In genomic region chr13:46357037-46357436, GRCm38 (mm10) we compare ENCODE assay signal across 19 mouse cellular contexts.
DNase-seq lines count a peak whose midpoint lies in the region; ATAC-seq and TF ChIP-seq lines count a peak whose summit lies in the region.
"Had no signal": no experiment of that assay in that cellular context is flagged by ENCODE, and none has a peak within 500 bp of the region (broad histone marks: within the 10 kb centered on the region; RNA-seq: fewer than 3 reads in every experiment).

No protein-coding gene starts in this region.

- H3K9ac ChIP-seq in heart, embryonic 11.5 days (ENCODE audit: low read depth, low read length) = no peak overlapping the region
- no peak overlapping the region for H3K9ac ChIP-seq in heart, embryonic 12.5 days
- no peak overlapping the region for H3K9ac ChIP-seq in CH12.LX (ENCODE audit: insufficient read depth, low read depth)
- H3K9ac ChIP-seq: embryonic facial prominence, embryonic 15.5 days; hindbrain, embryonic 15.5 days had no signal

- H3K9me3 ChIP-seq in heart, embryonic 11.5 days (replicated peaks; ENCODE audit: control insufficient read depth, low read length) = no peaks in the 10 kb centered on the region
- no peaks in the 10 kb centered on the region for H3K9me3 ChIP-seq in heart, embryonic 12.5 days (replicated peaks)
- H3K9me3 ChIP-seq in CH12.LX (replicated peaks; ENCODE audit: low read length) = no peaks in the 10 kb centered on the region
- H3K9me3 ChIP-seq: embryonic facial prominence, embryonic 15.5 days; forebrain, embryonic 10.5 days; hindbrain, embryonic 15.5 days had no signal

- no peaks in the 10 kb centered on the region for H3K79me2 ChIP-seq in CH12.LX (replicated peaks; ENCODE audit: control insufficient read depth, extremely low read depth, insufficient read depth, poor library complexity, severe bottlenecking)

- peak; percentile 13 for TF ChIP-seq RAD21 in CH12.LX (IDR thresholded peaks at IDR 0.05; ENCODE audit: low read depth, low read length)

- no peak for ATAC-seq in heart, embryonic 11.5 days (replicated peaks; ENCODE audit: insufficient number of reproducible peaks, low FRiP score, low TSS enrichment)
- ATAC-seq in heart, embryonic 12.5 days (ENCODE audit: insufficient number of reproducible peaks, low FRiP score) = no peak
- ATAC-seq: forebrain, embryonic 14.5 days had no signal

- no peak for TF ChIP-seq EP300 in CH12.LX (IDR thresholded peaks at IDR 0.05; ENCODE audit: low read length)

- in situ Hi-C loops in CH12.LX (cut with MboI; ENCODE audit: low pct_ligation_motif_present, low pct_unique_long_range_greater_than_20kb, low sequenced_read_pairs) = no loop called here

- peaks cover 7% of the 10 kb centered on the region; the same call in 1 of the 2 replicates for H3K4me1 ChIP-seq in heart, embryonic 11.5 days (ENCODE audit: control insufficient read depth, insufficient read depth, low read length)
- peaks cover 11% of the 10 kb centered on the region for H3K4me1 ChIP-seq in heart, embryonic 12.5 days (replicated peaks)
- H3K4me1 ChIP-seq in CH12.LX (ENCODE audit: control insufficient read depth in 1 of 2, insufficient read depth in 2 of 2) = peaks cover 0 to 24% of the 10 kb centered on the region in 2 experiments; a peak in 2 of 4 replicates
- H3K4me1 ChIP-seq: embryonic facial prominence, embryonic 15.5 days; hindbrain, embryonic 15.5 days had no signal

- dilution Hi-C loops in CH12.LX (cut with MboI; ENCODE audit: extremely low pct_ligation_motif_present, extremely low pct_unique_long_range_greater_than_20kb, low sequenced_read_pairs) = no loop called here

- peak; percentile 62 for DNase-seq in heart, adult 11 months
- peak; percentile 6 to 7 for DNase-seq in heart, postnatal 36 days
- peak; percentile 25 for DNase-seq in 416B (ENCODE audit: low read depth)
- no peak for DNase-seq in CH12.LX (ENCODE audit: extremely low read depth)
- no peak for DNase-seq in frontal cortex, postnatal 36 days (ENCODE audit: low spot score in 2 of 2)
- DNase-seq: adrenal gland, postnatal 14 days; B cell, adult 2 months; cerebellum, adult 11-12 months; embryo, embryonic 11 days; gastrocnemius, postnatal 25 days; kidney, adult 18-20 months; kidney, postnatal 10 days had no signal

- no peak overlapping the region for H3K4me2 ChIP-seq in heart, embryonic 11.5 days
- no peak overlapping the region for H3K4me2 ChIP-seq in heart, embryonic 12.5 days
- no peak overlapping the region for H3K4me2 ChIP-seq in CH12.LX (ENCODE audit: insufficient read depth, low read depth, poor library complexity, severe bottlenecking)
- H3K4me2 ChIP-seq: embryonic facial prominence, embryonic 15.5 days; hindbrain, embryonic 15.5 days had no signal

- WGBS in heart, embryonic 11.5 days (ENCODE audit: insufficient replicate concordance) = 93% methylated on average over 9 of the region's 9 CpGs
- WGBS in heart, embryonic 12.5 days = 89% methylated on average over 9 of the region's 9 CpGs

- no peaks in the 10 kb centered on the region for H3K36me3 ChIP-seq in heart, embryonic 11.5 days (ENCODE audit: control insufficient read depth, insufficient read depth, low read length)
- H3K36me3 ChIP-seq in heart, embryonic 12.5 days = no peaks in the 10 kb centered on the region
- no peaks in the 10 kb centered on the region for H3K36me3 ChIP-seq in CH12.LX (replicated peaks in 1 of 2; ENCODE audit: control insufficient read depth in 1 of 2, insufficient read depth in 1 of 2, low read length in 1 of 2)
- H3K36me3 ChIP-seq: embryonic facial prominence, embryonic 15.5 days; forebrain, embryonic 10.5 days; hindbrain, embryonic 15.5 days had no signal

- no peak overlapping the region for H3K27ac ChIP-seq in heart, embryonic 11.5 days (ENCODE audit: low read depth, low read length)
- no peak overlapping the region for H3K27ac ChIP-seq in heart, embryonic 12.5 days (ENCODE audit: poor library complexity, severe bottlenecking)
- no peak overlapping the region for H3K27ac ChIP-seq in CH12.LX (ENCODE audit: insufficient read depth, low read depth)
- H3K27ac ChIP-seq: embryonic facial prominence, embryonic 15.5 days; forebrain, embryonic 10.5 days; hindbrain, embryonic 15.5 days had no signal

- TF ChIP-seq POLR2A in CH12.LX (IDR thresholded peaks at IDR 0.05; ENCODE audit: low read depth, low read length) = no peak

- H3K4me3 ChIP-seq in heart, embryonic 11.5 days (ENCODE audit: low read depth, low read length) = no peak overlapping the region
- H3K4me3 ChIP-seq in heart, embryonic 12.5 days = no peak overlapping the region
- H3K4me3 ChIP-seq in CH12.LX (replicated peaks in 1 of 3; ENCODE audit: low read depth in 2 of 3, low read length in 2 of 3, poor library complexity in 1 of 3) = no peak overlapping the region
- H3K4me3 ChIP-seq: embryonic facial prominence, embryonic 15.5 days; erythroblast, embryonic 14.5 days; forebrain, embryonic 10.5 days; hindbrain, embryonic 15.5 days had no signal

- no peaks in the 10 kb centered on the region for H3K27me3 ChIP-seq in heart, embryonic 11.5 days (ENCODE audit: control insufficient read depth, insufficient read depth, low read length)
- no peaks in the 10 kb centered on the region for H3K27me3 ChIP-seq in heart, embryonic 12.5 days (replicated peaks)
- no peaks in the 10 kb centered on the region for H3K27me3 ChIP-seq in CH12.LX (replicated peaks)
- H3K27me3 ChIP-seq: embryonic facial prominence, embryonic 15.5 days; hindbrain, embryonic 15.5 days had no signal

- intact Hi-C loops in heart, postnatal 36 days (cut with DNase I) = loop anchor here (5.0 kb wide), 1 partner anchor 55 kb away; no protein-coding TSS in a partner anchor

- peak in 1 of 2 experiments; percentile 24; a peak in 1 of 4 replicates for TF ChIP-seq CTCF in CH12.LX (conservative IDR thresholded peaks at IDR 0.05 in 1 of 2, IDR thresholded peaks at IDR 0.05 in 1 of 2; ENCODE audit: low read depth in 2 of 2, low read length in 2 of 2)

TF ChIP-seq in CH12.LX, 34 proteins besides CTCF, POLR2A, EP300 and RAD21:
- no peak for TF ChIP-seq POLR2AphosphoS2 (IDR thresholded peaks at IDR 0.05; ENCODE audit: low read depth, low read length)
- TF ChIP-seq ZKSCAN1 (IDR thresholded peaks at IDR 0.05; ENCODE audit: borderline replicate concordance, low read depth, low read length) = no peak
- TF ChIP-seq SMC3 (IDR thresholded peaks at IDR 0.05; ENCODE audit: low read depth, low read length) = peak; percentile 9; the same call in 1 of the 2 replicates

Comparison
In these comparisons a context has a peak if more than half of its experiments do, and no peak if none do; other contexts are left out.
1. DNase-seq: peak in heart, adult 11 months (single experiment), heart, postnatal 36 days (2 of 2) and 416B (single experiment); none in CH12.LX (single experiment) and frontal cortex, postnatal 36 days (0 of 2).